Mouse (Mus musculus) mature B cell (primary cell): ENCODE measurements around the gene Filip1.

Source experiments
- in situ Hi-C: fragments of 300-500 bp; cut with MboI; formaldehyde crosslinking; loops from 2 replicates; pipeline ENCODE4 v1.14.3; 2019

Gene Filip1

GRCm38 (mm10) chr9:79912971-79913370, 99.7 kb downstream of the Filip1 start:
- in situ Hi-C loops = no loop called here

GRCm38 (mm10) chr9:79910166-79910565, 102.5 kb downstream of the Filip1 start:
- in situ Hi-C loops = no loop called here

GRCm38 (mm10) chr9:79898815-79899214, 113.8 kb downstream of the Filip1 start:
- in situ Hi-C loops = no loop called here

DNA sequence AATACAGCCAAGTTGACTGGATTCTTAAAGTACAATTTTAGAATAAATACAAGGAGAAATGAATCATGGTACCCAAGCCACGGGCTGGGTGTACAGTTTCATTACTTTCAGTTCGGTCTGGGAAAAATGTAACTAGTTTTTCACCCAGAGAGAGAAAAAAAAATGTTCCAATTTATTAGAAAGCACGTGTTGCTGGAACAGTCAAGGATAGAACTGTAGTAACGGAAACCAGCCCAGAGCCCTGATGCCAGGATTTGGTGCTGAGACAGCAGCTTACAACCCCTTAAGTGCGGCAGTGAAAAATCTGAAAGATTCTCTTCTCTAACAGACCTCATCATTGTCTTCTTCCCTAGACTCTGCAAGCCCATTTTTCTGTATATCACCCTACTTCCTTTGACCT, 118.0 kb downstream of the Filip1 start:
- in situ Hi-C loops = no loop called here

GRCm38 (mm10) chr9:79893841-79894612, 118.6 kb downstream of the Filip1 start:
- in situ Hi-C loops = no loop called here

GRCm38 (mm10) chr9:79892183-79892582, 120.5 kb downstream of the Filip1 start:
- in situ Hi-C loops = no loop called here

- in situ Hi-C loops = no loop called here
Observed at GRCm38 (mm10) chr9:79890488-79890887, 122.2 kb downstream of the Filip1 start.

DNA sequence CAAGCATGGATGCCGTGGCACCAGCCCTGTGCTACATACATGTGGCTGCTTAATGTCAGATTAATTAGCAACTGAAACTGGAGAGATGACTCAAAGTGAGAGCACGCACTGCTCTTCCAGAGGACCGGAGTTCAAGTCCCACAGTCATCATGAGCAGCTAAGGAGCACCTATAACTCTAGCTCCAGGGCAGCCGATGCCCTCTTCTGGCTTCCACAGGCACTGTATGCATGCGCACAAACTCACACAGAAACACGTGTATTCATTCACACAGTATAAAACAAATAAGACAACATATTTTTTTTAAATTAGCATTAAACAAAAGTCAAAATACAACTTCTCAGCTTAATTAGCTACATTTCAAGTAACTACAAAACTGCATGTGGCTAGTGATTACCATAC, 123.5 kb downstream of the Filip1 start:
- in situ Hi-C loops = no loop called here

DNA sequence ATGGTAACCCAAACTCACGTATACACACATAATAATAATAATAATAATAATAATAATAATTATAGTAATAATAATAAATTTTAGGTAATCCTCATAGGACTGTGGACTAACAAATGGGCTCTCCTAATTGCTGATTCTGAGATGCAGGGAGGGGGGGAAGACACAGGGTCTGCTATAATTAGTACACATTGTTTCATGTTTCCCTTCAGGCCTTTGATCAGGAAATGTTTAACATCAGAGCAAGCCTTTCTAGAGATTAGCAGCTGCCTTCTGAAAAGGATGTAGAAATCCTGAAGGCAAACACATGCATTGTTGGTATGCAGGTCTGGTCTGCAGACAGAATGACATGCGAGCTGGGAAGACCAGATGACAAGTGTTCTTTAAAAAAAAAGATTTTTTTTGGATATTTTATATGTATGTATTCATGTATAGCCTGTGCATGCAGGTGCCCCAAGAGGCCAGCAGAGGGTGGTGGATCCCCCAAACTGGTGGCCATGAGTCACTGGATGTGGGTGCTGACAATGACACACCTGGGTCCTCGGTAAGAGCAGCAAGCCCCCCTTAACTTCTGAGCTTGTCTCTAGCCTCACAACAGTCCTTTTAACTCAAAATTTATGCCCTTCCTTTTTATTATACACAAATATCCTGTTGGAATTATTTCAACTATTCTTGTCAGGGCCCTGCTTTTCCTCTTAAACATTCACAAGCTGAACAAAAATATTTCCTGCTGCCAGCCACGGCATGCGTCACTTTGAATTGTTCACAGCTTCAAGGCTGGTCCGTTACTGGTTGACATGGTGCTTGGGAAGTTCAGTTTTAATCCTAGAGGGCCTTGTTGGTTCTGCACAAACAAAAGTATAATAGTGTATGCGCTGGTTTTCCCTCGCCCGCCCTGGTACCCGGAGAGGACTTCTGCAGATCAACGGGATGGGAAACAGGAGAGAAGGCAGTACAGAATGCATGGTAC, 127.1 kb downstream of the Filip1 start:
- in situ Hi-C loops = no loop called here

DNA sequence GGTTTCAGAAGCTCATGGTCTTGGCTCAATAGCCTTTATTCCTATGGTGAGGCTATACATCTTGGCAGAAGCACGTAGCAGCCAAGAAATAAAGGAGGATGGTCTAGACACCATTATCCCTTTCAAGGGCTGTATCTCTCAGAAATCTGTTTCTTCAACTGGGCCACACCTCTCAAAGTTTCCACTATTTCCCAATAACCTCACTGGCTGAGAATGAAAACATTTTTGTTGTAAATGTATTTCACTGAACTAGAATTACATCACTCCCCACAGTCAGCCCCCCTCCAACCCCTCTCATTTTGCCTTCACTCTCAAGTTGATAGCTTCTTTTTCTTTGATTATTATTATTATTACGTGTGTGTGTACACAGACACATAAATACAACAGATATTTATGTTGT, 129.5 kb downstream of the Filip1 start:
- in situ Hi-C loops = no loop called here

DNA sequence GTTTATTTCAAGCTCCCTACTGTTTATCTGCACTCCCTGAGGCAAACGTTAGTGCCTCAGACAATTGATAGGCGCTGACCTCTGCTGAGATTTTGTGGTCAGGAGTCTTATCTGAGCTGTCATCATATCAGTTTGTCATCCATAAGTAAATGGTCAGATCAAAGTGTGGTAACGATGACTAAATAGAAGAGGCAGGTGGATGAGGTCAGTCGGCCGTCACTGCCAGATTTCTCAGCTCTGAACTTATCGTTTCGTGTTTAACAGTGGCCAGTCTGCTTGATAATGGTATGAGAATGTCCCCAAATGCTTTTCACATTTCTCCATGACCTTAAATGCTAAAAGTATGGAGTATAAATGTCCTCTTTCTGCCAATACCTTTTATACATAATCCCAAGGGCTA, 132.6 kb downstream of the Filip1 start:
- in situ Hi-C loops = no loop called here

GRCm38 (mm10) chr9:79875522-79876131, 137.0 kb downstream of the Filip1 start:
- in situ Hi-C loops = no loop called here

GRCm38 (mm10) chr9:79872598-79872997, 140.1 kb downstream of the Filip1 start:
- in situ Hi-C loops = no loop called here

DNA sequence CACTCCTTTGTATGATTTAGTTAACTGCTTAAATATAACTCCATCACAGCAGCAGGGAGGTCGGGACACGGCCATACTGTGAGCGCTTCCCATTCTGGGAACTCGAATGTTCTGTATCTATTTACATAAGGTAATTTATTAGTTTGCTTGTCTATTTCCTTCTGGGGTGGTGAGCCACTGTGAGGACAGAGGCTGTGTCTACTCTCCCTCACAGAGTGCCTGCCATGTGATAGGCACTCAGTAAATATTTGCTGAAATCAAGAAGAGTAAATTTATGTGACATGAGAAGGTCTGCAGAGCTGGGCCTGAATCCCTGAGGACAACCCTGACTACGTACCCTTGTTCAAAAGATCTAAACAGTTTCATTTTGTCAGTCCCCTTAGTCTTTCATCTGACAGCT, 143.1 kb downstream of the Filip1 start:
- in situ Hi-C loops = no loop called here

DNA sequence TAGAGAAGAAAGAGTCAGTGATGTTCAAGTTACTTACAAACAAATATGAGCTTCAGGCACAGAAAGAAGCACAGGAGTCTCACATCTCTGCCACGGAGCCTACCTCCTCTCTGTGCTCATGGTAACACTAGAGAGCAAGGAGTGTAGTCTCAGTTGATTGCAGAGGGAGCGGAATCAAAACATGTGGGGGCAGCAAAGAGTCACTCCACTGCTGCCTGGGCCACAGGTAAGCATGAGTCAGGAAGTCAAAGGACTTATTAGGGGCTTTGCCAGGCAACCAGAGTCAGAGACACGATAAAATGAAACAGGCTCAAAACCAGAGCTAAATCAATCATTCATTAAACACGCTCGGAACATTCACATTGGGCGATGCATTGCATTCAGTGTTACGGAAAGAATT, 146.7 kb downstream of the Filip1 start:
- in situ Hi-C loops = no loop called here

GRCm38 (mm10) chr9:79862544-79862943, 150.1 kb downstream of the Filip1 start:
- in situ Hi-C loops = no loop called here

GRCm38 (mm10) chr9:79847099-79847498, 165.6 kb downstream of the Filip1 start:
- in situ Hi-C loops = no loop called here

DNA sequence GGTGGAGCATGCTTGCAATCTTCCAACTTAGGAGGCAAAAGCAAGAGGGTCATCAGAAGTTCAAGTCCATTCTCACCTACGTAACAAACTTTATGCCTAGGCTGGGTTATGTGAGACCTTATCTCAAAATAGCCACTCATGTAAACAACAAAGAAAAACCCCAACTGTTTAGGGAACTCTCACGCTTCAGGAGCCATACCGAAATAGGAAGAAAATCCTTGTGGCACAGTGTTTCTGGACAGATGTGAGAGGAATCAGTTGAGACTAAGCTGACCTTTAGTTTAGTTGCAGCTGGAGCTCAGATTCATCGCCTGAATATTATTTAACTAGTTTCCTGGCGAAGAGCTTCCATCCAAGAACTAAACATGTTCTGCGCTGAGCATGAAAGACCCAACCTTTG, 170.0 kb downstream of the Filip1 start:
- in situ Hi-C loops = no loop called here

GRCm38 (mm10) chr9:79842028-79842427, 170.6 kb downstream of the Filip1 start:
- in situ Hi-C loops = no loop called here

- in situ Hi-C loops = no loop called here
Observed at GRCm38 (mm10) chr9:79831294-79831693, 181.4 kb downstream of the Filip1 start.

GRCm38 (mm10) chr9:79830874-79831273, 181.8 kb downstream of the Filip1 start:
- in situ Hi-C loops = no loop called here
